In the genomic region with DNA sequence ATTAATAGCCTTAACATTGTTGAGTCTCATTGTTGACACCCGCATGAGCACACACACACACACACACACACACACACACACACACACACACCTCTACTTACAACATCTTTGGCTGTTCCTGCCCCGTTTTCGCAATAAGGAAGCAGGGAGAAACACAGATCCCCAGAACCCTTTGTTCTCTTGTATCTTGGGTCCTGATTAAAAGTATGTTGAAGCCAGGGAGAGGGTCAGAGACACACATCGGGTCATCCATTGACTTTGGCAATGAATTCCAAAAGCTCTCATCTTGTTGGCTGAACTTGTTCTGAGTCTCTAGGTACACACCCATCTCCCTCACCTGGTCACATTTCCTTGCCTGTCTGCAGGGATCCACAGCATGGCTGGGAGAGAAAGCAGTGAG, we compare ENCODE assay signal across 29 mouse cellular contexts.
"Had no signal": no experiment of that assay in that cellular context is flagged by ENCODE, and none has a peak within 500 bp of the region (broad histone marks: within the 10 kb centered on the region; RNA-seq: fewer than 3 reads in every experiment).

No protein-coding gene starts in this region.

- H3K4me3 ChIP-seq: embryonic facial prominence, embryonic 10.5 days; embryonic facial prominence, embryonic 12.5 days; embryonic facial prominence, embryonic 13.5 days; embryonic facial prominence, embryonic 15.5 days; erythroblast, embryonic 14.5 days; forebrain, embryonic 10.5 days; forebrain, embryonic 12.5 days; forebrain, embryonic 13.5 days; forebrain, embryonic 15.5 days; gastrocnemius, adult 2 months; heart, adult 2 months; heart, embryonic 10.5 days had no signal

- H3K4me2 ChIP-seq: embryonic facial prominence, embryonic 12.5 days; embryonic facial prominence, embryonic 13.5 days; embryonic facial prominence, embryonic 15.5 days; forebrain, embryonic 12.5 days; forebrain, embryonic 13.5 days; forebrain, embryonic 15.5 days; heart, embryonic 11.5 days had no signal

- DNase-seq: cerebellum, adult 8-10 months; cerebellum, adult 9-10 months; cerebellum, adult 9-11 months; cerebellum, postnatal 10 days; cerebellum, postnatal 14 days; cerebellum, postnatal 25 days; cerebellum, postnatal 36 days; embryo, embryonic 11 days; gastrocnemius, adult 2 months; gastrocnemius, postnatal 10 days; gastrocnemius, postnatal 14 days; gastrocnemius, postnatal 25 days; gastrocnemius, postnatal 36 days; heart, adult 11 months; heart, adult 18-20 months; heart, adult 2 months had no signal

- H3K36me3 ChIP-seq: embryonic facial prominence, embryonic 10.5 days; embryonic facial prominence, embryonic 12.5 days; embryonic facial prominence, embryonic 13.5 days; embryonic facial prominence, embryonic 15.5 days; forebrain, embryonic 10.5 days; forebrain, embryonic 12.5 days; forebrain, embryonic 15.5 days; heart, embryonic 10.5 days had no signal

- ATAC-seq: forebrain, embryonic 13.5 days; forebrain, embryonic 14.5 days; forebrain, embryonic 15.5 days; forebrain, embryonic 16.5 days had no signal

- H3K9me3 ChIP-seq: embryonic facial prominence, embryonic 10.5 days; embryonic facial prominence, embryonic 12.5 days; embryonic facial prominence, embryonic 13.5 days; embryonic facial prominence, embryonic 15.5 days; forebrain, embryonic 10.5 days; forebrain, embryonic 12.5 days; forebrain, embryonic 13.5 days; forebrain, embryonic 15.5 days; heart, embryonic 10.5 days had no signal

- H3K9ac ChIP-seq: embryonic facial prominence, embryonic 12.5 days; embryonic facial prominence, embryonic 13.5 days; embryonic facial prominence, embryonic 15.5 days; forebrain, embryonic 12.5 days; forebrain, embryonic 13.5 days; forebrain, embryonic 15.5 days had no signal

- H3K4me1 ChIP-seq: embryonic facial prominence, embryonic 10.5 days; forebrain, embryonic 10.5 days; heart, embryonic 10.5 days had no signal

- H3K27ac ChIP-seq: embryonic facial prominence, embryonic 10.5 days; embryonic facial prominence, embryonic 12.5 days; embryonic facial prominence, embryonic 13.5 days; embryonic facial prominence, embryonic 15.5 days; forebrain, embryonic 10.5 days; forebrain, embryonic 12.5 days; forebrain, embryonic 13.5 days; forebrain, embryonic 15.5 days; gastrocnemius, adult 2 months; heart, adult 2 months; heart, embryonic 10.5 days had no signal
